Mouse (Mus musculus) small intestine, adult 2 months (tissue): Measurements from ENCODE around the gene Mamdc4.

ENCODE experiments used
- CTCF ChIP-seq: fragments of 200-500 bp; IDR thresholded peaks from 2 replicates; pipeline ENCODE4 v1.5.1; 2012; ENCODE audit warnings: low read depth, mild to moderate bottlenecking, control low read depth, inconsistent platforms, low read length, moderate library complexity, mixed read lengths; ENCODE audit not compliant: insufficient replicate concordance, insufficient read length; ENCODE audit errors: extremely low read depth
- POLR2A ChIP-seq: fragments of 200-500 bp; IDR thresholded peaks from 2 replicates; pipeline ENCODE4 v1.6.1; 2012; ENCODE audit warnings: low read depth, mild to moderate bottlenecking, control low read depth, inconsistent platforms, low read length, moderate library complexity

DNA sequence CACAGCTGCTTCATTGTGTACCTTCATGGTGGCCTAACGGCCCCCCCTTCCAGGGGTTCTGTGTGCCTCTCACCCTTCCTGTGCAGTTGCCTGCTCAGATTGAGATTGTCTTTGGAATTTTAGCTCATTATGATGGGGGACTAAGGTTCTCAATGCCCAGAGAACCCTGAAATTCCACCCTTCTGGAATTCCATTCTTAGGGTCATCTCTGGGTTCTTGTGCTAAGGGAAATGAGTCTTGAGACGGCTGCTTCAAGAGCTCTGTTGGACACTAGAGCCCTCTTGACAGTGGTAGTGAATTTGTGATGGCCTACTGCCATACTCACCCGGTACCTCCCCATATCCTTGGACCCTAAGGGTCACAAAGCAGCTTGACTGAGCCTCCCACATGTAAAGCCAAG is 42.9 kb upstream of the Mamdc4 start, which contains the start of gene Ccdc183:
- TF ChIP-seq CTCF, result no peak
- no peak for TF ChIP-seq POLR2A
